Mouse (Mus musculus) intestine, embryonic 15.5 days (tissue): ENCODE results near the gene Tlr5. TPM values are rescaled to one million over a fixed set of nuclear protein-coding genes. Genes with fewer than 3 reads are reported as not detected.
A peak's percentile ranks its signal among the peaks of the same experiment; 100 is the strongest.

Source experiments
- ATAC-seq: fragments of 200-750 bp; cut with Nextera tagmentation; 2 replicates; pipeline ENCODE4 v1.8.0; 2017; ENCODE audit warnings: moderate TSS enrichment, moderate library complexity
- H3K27ac ChIP-seq: fragments of 300-500 bp; sonication (generic); 2 replicates; pipeline ENCODE4 v1.5.1; 2015; ENCODE audit warnings: mild to moderate bottlenecking, inconsistent platforms
- H3K27me3 ChIP-seq: fragments of 300-500 bp; sonication (generic); replicated peaks from 2 replicates; pipeline ENCODE4 v1.6.1; 2015; ENCODE audit warnings: inconsistent platforms
- H3K36me3 ChIP-seq: fragments of 300-500 bp; sonication (generic); 2 replicates; pipeline ENCODE4 v1.6.1; 2015; ENCODE audit warnings: inconsistent platforms
- H3K4me1 ChIP-seq: fragments of 300-500 bp; sonication (generic); replicated peaks from 2 replicates; pipeline ENCODE4 v1.6.1; 2015; ENCODE audit warnings: inconsistent platforms
- H3K4me2 ChIP-seq: fragments of 300-500 bp; sonication (generic); replicated peaks from 2 replicates; pipeline ENCODE4 v1.6.1; 2015; ENCODE audit warnings: mild to moderate bottlenecking, inconsistent platforms
- H3K4me3 ChIP-seq: fragments of 300-500 bp; sonication (generic); replicated peaks from 2 replicates; pipeline ENCODE4 v1.5.1; 2015; ENCODE audit warnings: inconsistent platforms
- H3K9ac ChIP-seq: fragments of 300-500 bp; sonication (generic); 2 replicates; pipeline ENCODE4 v1.6.1; 2015; ENCODE audit warnings: inconsistent platforms
- H3K9me3 ChIP-seq: fragments of 300-500 bp; sonication (generic); 2 replicates; pipeline ENCODE4 v1.6.1; 2016; ENCODE audit warnings: inconsistent platforms
- WGBS: fragments of 180-500 bp; shearing (Covaris S2); methylation state at CpG from one replicate; pipeline ENCODE4 v1.1.7; 2015; 5-methylcytosine and 5-hydroxymethylcytosine counted together
- polyA plus RNA-seq: library from polyadenylated mRNA; unstranded; fragments of >200 nt; fragmentation: Nextera tagmentation; extraction: Ambion mirVana; gene quantifications from 2 replicates; pipeline ENCODE4 v1.2.1, GENCODE M21; 2015

Gene Tlr5
- polyA plus RNA-seq, 1 experiment from 2014 or later: 4.0 TPM

GRCm38 (mm10) chr1:182927878-182928851 is 26.4 kb upstream of the Tlr5 start:
- ATAC-seq: no peak
- Histone ChIP-seq H3K4me3 (no peak overlapping the region), H3K9ac (no peak overlapping the region), H3K4me2 (no peak overlapping the region), H3K27ac (no peak overlapping the region), H3K36me3 (no peaks in the 10 kb centered on the region), H3K27me3 (no peaks in the 10 kb centered on the region), H3K9me3 (no peaks in the 10 kb centered on the region), H3K4me1 (no peaks in the 10 kb centered on the region)
- 66% methylated on average over 19 of the region's 19 CpGs for WGBS

- Histone ChIP-seq H3K27ac (no peak overlapping the region), H3K4me1 (no peaks in the 10 kb centered on the region), H3K9me3 (no peaks in the 10 kb centered on the region), H3K4me3 (no peak overlapping the region), H3K4me2 (no peak overlapping the region), H3K9ac (no peak overlapping the region), H3K36me3 (no peaks in the 10 kb centered on the region), H3K27me3 (no peaks in the 10 kb centered on the region)
- no peak for ATAC-seq
- WGBS: 45% methylated on average over 6 of the region's 6 CpGs
These were observed 19.1 kb upstream of the Tlr5 start for GRCm38 (mm10) chr1:182935469-182935868.

GRCm38 (mm10) chr1:182937486-182938120 is 17.0 kb upstream of the Tlr5 start:
- Histone ChIP-seq H3K27me3 (no peaks in the 10 kb centered on the region), H3K27ac (no peak overlapping the region), H3K9me3 (no peaks in the 10 kb centered on the region), H3K4me2 (no peak overlapping the region), H3K4me1 (no peaks in the 10 kb centered on the region), H3K36me3 (no peaks in the 10 kb centered on the region), H3K9ac (no peak overlapping the region), H3K4me3 (no peak overlapping the region)
- no peak for ATAC-seq
- 72% methylated on average over 10 of the region's 10 CpGs for WGBS

GRCm38 (mm10) chr1:182941921-182942320 is 12.7 kb upstream of the Tlr5 start:
- ATAC-seq: no peak
- WGBS: 88% methylated on average over 2 of the region's 2 CpGs
- Histone ChIP-seq H3K4me3 (no peak overlapping the region), H3K4me2 (no peak overlapping the region), H3K27me3 (no peaks in the 10 kb centered on the region), H3K4me1 (no peaks in the 10 kb centered on the region), H3K9ac (no peak overlapping the region), H3K9me3 (no peaks in the 10 kb centered on the region), H3K36me3 (no peaks in the 10 kb centered on the region), H3K27ac (no peak overlapping the region)

- Histone ChIP-seq H3K4me2 (no peak overlapping the region), H3K27ac (no peak overlapping the region), H3K27me3 (no peaks in the 10 kb centered on the region), H3K9ac (no peak overlapping the region), H3K4me1 (no peaks in the 10 kb centered on the region), H3K36me3 (no peaks in the 10 kb centered on the region), H3K9me3 (no peaks in the 10 kb centered on the region), H3K4me3 (no peak overlapping the region)
- WGBS: 71% methylated on average over 3 of the region's 3 CpGs
- no peak for ATAC-seq
These were observed 10.7 kb upstream of the Tlr5 start for GRCm38 (mm10) chr1:182943911-182944310.

GRCm38 (mm10) chr1:182944638-182945037 is 9.9 kb upstream of the Tlr5 start:
- Histone ChIP-seq H3K9ac (no peak overlapping the region), H3K27ac (no peak overlapping the region), H3K4me3 (no peak overlapping the region), H3K4me2 (no peak overlapping the region), H3K36me3 (no peaks in the 10 kb centered on the region), H3K9me3 (no peaks in the 10 kb centered on the region), H3K27me3 (no peaks in the 10 kb centered on the region), H3K4me1 (no peaks in the 10 kb centered on the region)
- 74% methylated on average over 5 of the region's 5 CpGs for WGBS
- ATAC-seq: no peak

- no peaks in the 10 kb centered on the region for H3K4me1 ChIP-seq
- 83% methylated on average over 6 of the region's 6 CpGs for WGBS
These were observed 9.0 kb upstream of the Tlr5 start for GRCm38 (mm10) chr1:182945561-182945960.

GRCm38 (mm10) chr1:182951298-182951697 is 3.3 kb upstream of the Tlr5 start:
- Histone ChIP-seq H3K4me3 (no peak overlapping the region), H3K27me3 (no peaks in the 10 kb centered on the region), H3K9ac (no peak overlapping the region), H3K9me3 (no peaks in the 10 kb centered on the region), H3K36me3 (no peaks in the 10 kb centered on the region), H3K27ac (no peak overlapping the region), H3K4me1 (peaks cover 27% of the 10 kb centered on the region), H3K4me2 (no peak overlapping the region)
- ATAC-seq: 0 out of 2 replicates have a peak, but pooled peaks have one; percentile 29
- WGBS: 45% methylated on average over 9 of the region's 9 CpGs

More at GRCm38 (mm10) chr1:182945561-182945960, 9.0 kb upstream of the Tlr5 start:
- Histone ChIP-seq H3K9me3 (no peaks in the 10 kb centered on the region), H3K4me3 (no peak overlapping the region), H3K27me3 (no peaks in the 10 kb centered on the region), H3K9ac (no peak overlapping the region), H3K4me2 (no peak overlapping the region), H3K36me3 (no peaks in the 10 kb centered on the region), H3K27ac (no peak overlapping the region)
- no peak for ATAC-seq

GRCm38 (mm10) chr1:182953165-182953564 is 1.4 kb upstream of the Tlr5 start:
- Histone ChIP-seq H3K27me3 (no peaks in the 10 kb centered on the region), H3K4me3 (no peak overlapping the region), H3K9ac (no peak overlapping the region), H3K4me1 (peaks cover 27% of the 10 kb centered on the region), H3K9me3 (no peaks in the 10 kb centered on the region), H3K4me2 (peak overlapping the region; percentile 80; the same call in 1 of the 2 replicates), H3K27ac (no peak overlapping the region), H3K36me3 (no peaks in the 10 kb centered on the region)
- 41% methylated on average over 3 of the region's 3 CpGs for WGBS
- ATAC-seq: no peak

- no peaks in the 10 kb centered on the region for H3K27me3 ChIP-seq
- H3K27ac ChIP-seq: no peak overlapping the region
- H3K36me3 ChIP-seq: no peaks in the 10 kb centered on the region
- peaks cover 32% of the 10 kb centered on the region for H3K4me1 ChIP-seq
- no peak overlapping the region for H3K4me3 ChIP-seq
- no peak overlapping the region for H3K9ac ChIP-seq
- 67% methylated on average over 4 of the region's 4 CpGs for WGBS
- ATAC-seq: no peak
- peak overlapping the region; percentile 80 for H3K4me2 ChIP-seq
- no peaks in the 10 kb centered on the region for H3K9me3 ChIP-seq
These were observed 921 bp upstream of the Tlr5 start for GRCm38 (mm10) chr1:182953667-182954066.

- H3K4me1 ChIP-seq: peaks cover 35% of the 10 kb centered on the region
- peak overlapping the region; percentile 64 for H3K9ac ChIP-seq
- peak; percentile 20 for ATAC-seq
These were observed 546 bp downstream of the Tlr5 start for GRCm38 (mm10) chr1:182955047-182955620.

More at GRCm38 (mm10) chr1:182955047-182955620, 546 bp downstream of the Tlr5 start:
- 14% methylated on average over 15 of the region's 15 CpGs for WGBS
- Histone ChIP-seq H3K4me3 (peak overlapping the region; percentile 54), H3K36me3 (no peaks in the 10 kb centered on the region), H3K9me3 (no peaks in the 10 kb centered on the region), H3K27me3 (no peaks in the 10 kb centered on the region), H3K27ac (peak overlapping the region; percentile 86), H3K4me2 (peak overlapping the region; percentile 80)
